Mouse (Mus musculus) limb, embryonic 14.5 days (tissue): ENCODE data around the gene Strc. TPM values are rescaled to one million over a fixed set of nuclear protein-coding genes. Genes with fewer than 3 reads are reported as not detected.
A peak's percentile ranks its signal among the peaks of the same experiment; 100 is the strongest.

Experiments
- ATAC-seq: fragments of 200-750 bp; cut with Nextera tagmentation; 2 replicates; pipeline ENCODE4 v1.8.0; 2017; ENCODE audit warnings: low read depth, moderate number of reproducible peaks, moderate TSS enrichment; ENCODE audit not compliant: low FRiP score
- DNase-seq: peaks from one replicate; pipeline ENCODE4 v3.0.0-alpha.2; 2015; ENCODE audit warnings: low spot score
- H3K27ac ChIP-seq: fragments of 300-500 bp; sonication (generic); replicated peaks from 2 replicates; pipeline ENCODE4 v1.5.1; 2014; ENCODE audit warnings: low read depth, mild to moderate bottlenecking, low read length, moderate library complexity, mixed read lengths
- H3K27me3 ChIP-seq: fragments of 300-500 bp; sonication (generic); 2 replicates; pipeline ENCODE4 v1.6.1; 2014; ENCODE audit warnings: low read length, mixed read lengths; ENCODE audit not compliant: control insufficient read depth, insufficient read depth
- H3K36me3 ChIP-seq: fragments of 300-500 bp; sonication (generic); 2 replicates; pipeline ENCODE4 v1.6.1; 2014; ENCODE audit warnings: mild to moderate bottlenecking, low read length, moderate library complexity, mixed read lengths; ENCODE audit not compliant: control insufficient read depth, insufficient read depth
- H3K4me1 ChIP-seq: fragments of 300-500 bp; sonication (generic); 2 replicates; pipeline ENCODE4 v1.6.1; 2014; ENCODE audit warnings: antibody characterized with exemption, low read length, mixed read lengths; ENCODE audit not compliant: control insufficient read depth, insufficient read depth
- H3K4me2 ChIP-seq: fragments of 300-500 bp; sonication (generic); replicated peaks from 2 replicates; pipeline ENCODE4 v1.6.1; 2014; ENCODE audit warnings: low read depth, mild to moderate bottlenecking, low read length, moderate library complexity; ENCODE audit not compliant: severe bottlenecking
- H3K4me3 ChIP-seq: fragments of 300-500 bp; sonication (generic); replicated peaks from 2 replicates; pipeline ENCODE4 v1.5.1; 2014; ENCODE audit warnings: low read length
- H3K9ac ChIP-seq: fragments of 300-500 bp; sonication (generic); 2 replicates; pipeline ENCODE4 v1.6.1; 2014; ENCODE audit warnings: mild to moderate bottlenecking, low read depth, low read length, moderate library complexity; ENCODE audit not compliant: severe bottlenecking
- H3K9me3 ChIP-seq: fragments of 300-500 bp; sonication (generic); 2 replicates; pipeline ENCODE4 v1.6.1; 2016; ENCODE audit warnings: low read length; ENCODE audit not compliant: control insufficient read depth
- POLR2A ChIP-seq: fragments of 200-500 bp; IDR thresholded peaks from 2 replicates; pipeline ENCODE4 v1.8.0; 2012; ENCODE audit warnings: inconsistent platforms, mild to moderate bottlenecking, moderate library complexity, borderline replicate concordance; ENCODE audit not compliant: insufficient read depth, insufficient read length; ENCODE audit errors: extremely low read depth
- WGBS: fragments of 180-500 bp; shearing (Covaris S2); extraction: QIAGEN DNeasy Blood & Tissue Kit; methylation state at CpG from one replicate; pipeline ENCODE4 v1.1.7; 2014; 5-methylcytosine and 5-hydroxymethylcytosine counted together
- polyA plus RNA-seq, 2 experiments: library from polyadenylated mRNA; depleted of rRNA in 1 of 2; stranded (reverse) in 1 of 2; unstranded in 1 of 2; fragments of >200 nt; fragmentation: Nextera tagmentation in 1 of 2; extraction: Ambion mirVana in 1 of 2; gene quantifications; 2 replicates each; pipeline versions ENCODE4 v1.2.1 to v1.2.3; 2012 to 2014

Strc gene
- polyA plus RNA-seq, 2 experiments, result 0.01 TPM; not detected in 1

DNA sequence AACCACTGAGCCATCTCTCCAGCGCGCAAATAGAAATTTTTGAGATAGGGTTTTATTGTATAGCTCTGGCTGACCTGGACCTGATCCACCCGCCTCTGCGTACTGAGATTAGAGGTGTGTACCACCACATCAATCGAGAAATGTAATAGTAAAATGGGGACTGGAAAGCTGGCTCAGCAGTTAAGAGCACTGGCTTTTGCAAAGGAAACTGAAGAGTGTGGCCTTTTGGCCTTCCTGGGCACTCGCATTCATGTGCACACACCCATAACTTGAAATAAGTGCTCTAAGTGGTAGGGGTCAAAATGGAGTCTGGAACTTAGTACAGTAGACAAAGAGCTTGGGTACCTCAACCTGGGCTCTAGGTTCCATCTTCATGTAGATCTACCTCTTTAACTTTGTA lies 29.4 kb upstream of the Strc start:
- 90% methylated on average over 6 of the region's 6 CpGs for WGBS
- ATAC-seq (no peak), DNase-seq (no peak)
- peaks cover 18% of the 10 kb centered on the region for H3K4me1 ChIP-seq
- H3K4me2 ChIP-seq, result peak overlapping the region; percentile 15; the same call in 1 of the 2 replicates
- H3K4me3 ChIP-seq, result peak overlapping the region; percentile 8; the same call in 1 of the 2 replicates
- no peak overlapping the region for H3K9ac ChIP-seq
- TF ChIP-seq POLR2A, result no peak
- no peak overlapping the region for H3K27ac ChIP-seq
- no peaks in the 10 kb centered on the region for H3K9me3 ChIP-seq
- peaks cover 48% of the 10 kb centered on the region for H3K36me3 ChIP-seq
- no peaks in the 10 kb centered on the region for H3K27me3 ChIP-seq

DNA sequence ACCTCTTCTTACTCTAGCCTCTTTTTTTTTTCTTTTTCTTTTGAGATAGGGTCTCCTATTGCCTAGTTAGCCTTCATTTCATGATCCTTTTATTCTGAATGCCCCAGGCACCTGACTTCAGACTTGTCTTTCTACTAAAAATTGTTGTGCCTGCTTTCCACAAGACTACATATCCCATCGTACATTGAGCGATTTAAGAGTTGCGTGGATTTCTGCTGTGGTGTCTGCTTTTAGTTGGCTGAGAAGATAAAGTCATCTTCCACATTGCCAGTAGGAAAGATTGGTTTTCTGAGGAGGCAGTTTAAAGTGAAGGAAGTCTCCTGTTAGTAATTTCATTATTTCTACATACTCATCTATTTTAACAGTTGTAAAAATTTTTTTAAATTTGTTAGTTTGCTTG lies 28.6 kb upstream of the Strc start:
- peak overlapping the region; percentile 97 for H3K9ac ChIP-seq
- no peak for TF ChIP-seq POLR2A
- no peak for DNase-seq

DNA sequence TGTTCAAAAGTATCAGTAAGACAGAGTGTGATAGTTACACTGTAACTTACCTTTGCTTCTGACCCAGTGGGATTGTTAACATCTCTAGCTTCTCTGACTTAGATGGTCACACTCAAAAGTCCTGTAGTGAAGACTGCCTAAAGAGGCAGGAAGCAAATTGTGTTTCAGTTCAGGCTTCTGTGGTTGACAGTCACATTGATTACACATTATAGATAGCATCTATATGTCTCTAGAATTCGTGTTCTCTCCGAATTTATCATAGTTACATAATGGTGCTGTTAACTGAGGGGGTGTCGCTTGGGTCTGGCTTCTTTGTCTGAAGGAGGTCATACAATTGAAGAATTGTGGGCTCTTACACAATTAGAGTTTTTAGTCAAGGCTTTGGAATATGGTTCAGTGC lies 28.1 kb upstream of the Strc start:
- Histone ChIP-seq H3K9ac (peak overlapping the region; percentile 97), H3K27ac (no peak overlapping the region), H3K4me2 (peak overlapping the region; percentile 66), H3K36me3 (peaks cover 38% of the 10 kb centered on the region), H3K9me3 (no peaks in the 10 kb centered on the region), H3K4me1 (peaks cover 18% of the 10 kb centered on the region), H3K27me3 (no peaks in the 10 kb centered on the region), H3K4me3 (peak overlapping the region; percentile 66)
- WGBS, result 66% methylated on average over 3 of the region's 3 CpGs
- TF ChIP-seq POLR2A, result no peak
- ATAC-seq (no peak), DNase-seq (no peak)

More for the DNA sequence above, 28.6 kb upstream of the Strc start:
- Histone ChIP-seq H3K4me3 (peak overlapping the region; percentile 66), H3K4me2 (peak overlapping the region; percentile 66), H3K9me3 (no peaks in the 10 kb centered on the region), H3K4me1 (peaks cover 18% of the 10 kb centered on the region), H3K27me3 (no peaks in the 10 kb centered on the region), H3K27ac (no peak overlapping the region), H3K36me3 (peaks cover 41% of the 10 kb centered on the region)
- no peak for ATAC-seq
- 68% methylated on average over 3 of the region's 3 CpGs for WGBS

DNA sequence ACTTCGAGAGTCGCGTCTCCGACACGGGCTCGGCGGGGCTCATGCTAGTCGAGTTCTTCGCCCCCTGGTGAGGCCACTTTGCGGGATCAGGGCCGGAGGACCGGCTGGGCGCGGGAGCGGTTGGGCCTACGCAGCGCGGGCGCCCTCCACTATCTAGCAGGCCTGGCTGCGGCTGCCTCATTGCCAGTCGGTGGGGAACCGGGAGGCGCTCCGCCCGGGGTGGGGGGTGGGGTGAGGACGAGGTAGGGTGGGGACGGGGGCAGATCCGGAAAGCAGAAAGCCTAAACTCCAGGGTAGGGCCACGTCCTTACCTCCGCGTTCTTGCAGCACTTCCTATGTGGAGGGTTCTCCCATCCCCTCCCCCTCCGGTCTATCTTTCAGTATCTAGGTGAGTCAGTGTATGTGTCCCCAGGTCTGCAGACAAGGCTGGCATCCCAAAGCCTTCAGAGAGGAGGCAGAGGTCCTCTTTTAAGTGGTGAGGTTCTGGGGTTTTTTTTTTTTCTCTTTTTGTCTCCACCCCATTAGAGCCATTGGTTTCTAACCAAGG lies 27.2 kb upstream of the Strc start:
- 0% methylated on average over 28 of the region's 32 CpGs for WGBS
- DNase-seq (peak; percentile 22), ATAC-seq (peak; percentile 14)
- Histone ChIP-seq H3K4me1 (peaks cover 18% of the 10 kb centered on the region), H3K36me3 (peaks cover 33% of the 10 kb centered on the region), H3K9me3 (no peaks in the 10 kb centered on the region), H3K9ac (peak overlapping the region; percentile 97), H3K27ac (peak overlapping the region; percentile 97), H3K27me3 (no peaks in the 10 kb centered on the region), H3K4me3 (peak overlapping the region; percentile 66), H3K4me2 (peak overlapping the region; percentile 66)
- no peak for TF ChIP-seq POLR2A

DNA sequence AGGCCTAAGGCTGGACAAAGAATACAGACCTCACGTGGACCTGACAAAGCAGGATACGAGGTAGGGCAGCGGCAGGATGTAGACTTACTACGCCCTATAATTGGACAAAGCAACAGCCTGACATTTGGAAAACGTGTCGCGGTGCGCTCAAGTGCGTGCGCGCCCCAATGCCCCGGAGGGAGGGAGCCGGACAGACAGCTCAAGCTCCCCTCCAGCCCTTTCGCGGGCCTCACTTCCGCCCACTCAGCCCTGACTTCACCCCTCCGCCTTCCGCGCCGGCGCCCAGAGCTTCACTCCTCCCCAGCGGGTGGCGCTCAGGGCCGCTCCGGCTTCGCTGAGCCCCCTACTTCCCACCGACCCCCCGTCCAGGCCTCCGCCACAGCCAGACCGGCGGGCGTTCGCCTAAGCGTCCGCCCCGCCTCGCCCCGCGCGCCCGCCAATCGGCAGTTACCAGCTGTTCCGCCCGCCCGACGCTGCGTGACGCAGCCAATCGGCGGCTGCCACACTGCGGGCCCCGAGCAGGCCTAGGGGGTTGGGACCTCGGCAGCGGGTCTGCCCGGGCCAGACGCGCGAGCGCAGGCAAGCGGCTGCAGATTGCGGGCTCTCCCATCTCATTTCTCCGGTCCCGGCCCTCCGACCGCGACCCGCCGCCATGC lies 26.5 kb upstream of the Strc start, which contains the start of the genes Pdia3 and Catsper2:
Gene Pdia3, plus strand, starts transcription at position 389 of the 656 bp plus-strand sequence.
Gene Catsper2, minus strand, starts transcription at position 406 of the 656 bp plus-strand sequence.
- ATAC-seq, result peak; percentile 98
- Histone ChIP-seq H3K27me3 (no peaks in the 10 kb centered on the region), H3K4me2 (peak within 1 kb of the TSS; percentile 74), H3K36me3 (peaks cover 26% of the 10 kb centered on the region), H3K27ac (peak within 1 kb of the TSS; percentile 97), H3K4me3 (peak within 1 kb of the TSS; percentile 66), H3K4me1 (peaks cover 18% of the 10 kb centered on the region), H3K9ac (peak within 1 kb of the TSS; percentile 97), H3K9me3 (no peaks in the 10 kb centered on the region)
- peak; percentile 97 for DNase-seq
- TF ChIP-seq POLR2A, result peak; percentile 88; the same call in 1 of the 2 replicates
- under 1% methylated on average over 40 of the region's 68 CpGs for WGBS
